Mouse (Mus musculus) cerebellum, postnatal 4 days (tissue): Measurements from ENCODE around the gene Them4.

Experiments
- DNase-seq, 2 experiments: peaks; one replicate each; pipeline ENCODE4 v3.0.0; 2022; ENCODE audit warnings: low spot score in 2 of 2, mixed read lengths in 1 of 2

The Them4 gene

DNA sequence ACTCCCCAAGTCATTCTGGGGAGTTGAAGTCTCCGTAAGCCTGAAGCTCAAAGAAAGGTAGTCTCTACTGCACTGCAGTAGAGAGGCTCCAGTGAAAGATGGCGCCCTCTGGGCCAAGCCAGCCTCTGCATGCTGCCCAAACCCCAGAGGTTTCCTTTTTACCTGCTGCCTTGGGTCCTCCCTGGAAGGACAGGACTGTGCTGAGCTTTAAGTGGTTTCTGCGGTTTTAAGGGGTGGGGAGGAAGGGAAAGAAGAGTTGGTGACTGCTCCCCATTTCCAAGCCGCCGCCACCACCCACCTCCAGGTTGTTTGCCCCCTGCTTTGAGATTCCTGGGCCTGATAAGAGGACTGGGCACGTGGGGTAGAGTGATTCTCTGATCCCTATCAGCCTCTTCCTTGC is 58.7 kb downstream of the Them4 start:
- DNase-seq = no peak

DNA sequence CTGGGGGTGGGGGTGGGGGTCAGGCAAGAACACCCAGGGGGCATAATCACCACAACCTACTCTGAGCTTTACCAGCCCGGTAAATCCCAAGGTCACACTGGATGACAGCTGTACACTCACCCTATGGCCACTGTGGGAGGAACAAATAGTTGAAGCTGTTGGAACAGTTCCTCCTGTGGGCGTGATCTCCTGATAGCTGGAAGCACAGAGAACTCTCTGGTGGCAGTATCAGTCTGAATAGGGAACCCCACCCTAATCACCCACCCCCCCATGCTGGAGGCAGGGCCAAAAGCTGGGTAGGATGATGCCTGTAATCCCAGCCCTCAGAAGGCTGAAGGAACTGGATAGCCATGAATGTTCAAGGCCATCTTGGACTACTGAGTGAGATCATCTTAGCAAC is 59.8 kb downstream of the Them4 start:
- DNase-seq = no peak

DNA sequence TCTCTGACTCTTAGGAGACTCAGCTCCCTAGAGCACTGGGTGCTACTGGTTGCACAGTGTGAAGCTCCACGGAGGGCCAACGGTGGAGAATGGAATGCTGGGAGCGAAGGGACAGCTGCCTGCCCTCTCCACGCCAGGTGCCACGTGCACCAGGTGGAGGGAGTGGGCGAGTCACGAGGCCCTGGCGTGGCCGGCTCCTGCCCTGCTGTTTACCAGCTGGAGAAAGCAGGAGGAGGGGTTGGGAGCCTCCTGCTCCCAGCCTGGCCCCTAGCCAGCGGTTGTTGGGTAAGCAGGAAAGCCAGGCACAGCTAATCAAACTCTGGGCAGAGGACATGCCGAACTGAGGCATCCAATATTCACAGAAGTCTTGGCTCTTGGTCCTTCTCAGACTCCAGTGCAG is 61.7 kb downstream of the Them4 start:
- peak in 1 of 2 experiments; percentile 84 for DNase-seq

DNA sequence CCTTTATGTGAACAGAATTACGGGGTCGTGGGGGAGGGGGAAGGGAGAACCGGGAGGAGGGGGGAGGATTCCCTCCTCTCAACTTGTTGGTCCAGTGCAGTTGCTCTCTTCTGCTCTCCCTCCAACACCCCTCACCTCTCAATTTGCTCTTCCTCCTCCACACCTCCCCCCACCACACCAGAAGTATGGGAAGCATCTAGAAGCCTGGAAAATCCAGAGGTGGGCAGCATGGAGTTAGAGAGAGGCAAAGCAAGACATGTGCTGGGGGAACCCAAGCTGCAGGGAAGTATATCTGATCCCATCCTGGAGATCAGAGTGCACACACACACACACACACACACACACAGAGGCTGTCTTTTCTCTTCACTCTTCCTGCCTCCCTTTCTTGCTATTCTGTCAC is 62.1 kb downstream of the Them4 start:
- DNase-seq = no peak

DNA sequence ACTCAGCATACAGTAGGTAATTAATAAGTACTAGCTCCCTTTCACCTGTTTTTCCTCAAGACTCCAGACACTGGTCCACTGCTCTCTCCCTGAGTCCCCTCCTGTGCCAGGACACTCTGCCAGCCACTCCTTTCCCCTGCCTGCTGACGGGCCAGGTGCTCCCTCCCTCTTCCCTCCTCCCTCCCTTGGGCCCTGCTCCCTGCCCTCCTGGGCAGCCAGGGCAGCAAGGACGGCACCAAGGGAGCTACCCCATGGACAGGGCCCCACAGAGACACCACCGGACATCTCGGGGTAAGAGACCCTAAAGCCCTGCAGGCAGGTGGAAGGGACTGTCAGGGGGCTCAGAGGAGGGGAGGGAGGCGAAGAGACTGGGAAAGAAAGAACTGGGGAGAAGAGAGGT is 62.8 kb downstream of the Them4 start, which contains the start of gene Rorc:
Rorc (plus strand) TSS at position 154 of the 400 bp plus-strand sequence.
- DNase-seq = no peak

DNA sequence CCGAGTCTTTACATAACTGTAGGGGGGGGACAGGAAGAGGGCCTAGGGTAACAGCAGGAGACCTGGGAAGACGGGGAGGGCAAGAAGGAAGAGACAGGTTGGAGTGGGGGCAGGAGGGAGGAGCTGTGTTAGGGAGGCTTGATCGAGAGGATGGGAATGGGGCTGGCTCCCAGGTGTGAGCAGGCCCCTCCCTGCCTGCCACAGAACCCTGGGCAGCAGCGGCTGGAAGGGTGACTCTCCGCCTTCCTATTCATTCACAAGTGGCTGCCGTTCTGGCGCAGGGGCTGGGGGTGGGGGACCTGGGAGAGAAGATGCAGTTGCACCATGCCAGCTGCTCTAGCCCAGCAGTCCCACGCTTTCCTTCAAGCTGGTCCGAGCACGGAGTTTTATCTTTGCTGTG is 63.2 kb downstream of the Them4 start:
- no peak for DNase-seq

DNA sequence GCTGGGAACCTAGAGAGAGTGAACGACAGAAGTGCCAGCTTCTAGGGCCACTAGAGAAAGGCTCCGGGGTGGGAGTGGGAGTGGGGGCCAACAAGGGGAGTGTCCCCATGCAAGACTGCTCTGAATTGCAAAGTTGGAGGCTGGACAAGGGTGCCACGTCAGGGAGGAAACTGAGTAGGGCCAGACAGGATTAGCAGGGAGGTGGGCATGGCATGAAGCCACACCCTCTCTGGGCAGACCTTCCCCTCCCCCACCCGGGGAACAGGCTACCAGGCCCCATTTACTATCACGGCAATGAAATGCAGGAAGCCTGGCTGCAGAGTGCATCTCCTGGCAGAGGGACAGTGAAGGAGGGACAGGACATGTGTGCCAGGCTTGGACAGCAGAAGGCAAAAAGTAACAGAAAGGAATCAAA is 63.7 kb downstream of the Them4 start:
- DNase-seq = peak in 1 of 2 experiments; percentile 80

DNA sequence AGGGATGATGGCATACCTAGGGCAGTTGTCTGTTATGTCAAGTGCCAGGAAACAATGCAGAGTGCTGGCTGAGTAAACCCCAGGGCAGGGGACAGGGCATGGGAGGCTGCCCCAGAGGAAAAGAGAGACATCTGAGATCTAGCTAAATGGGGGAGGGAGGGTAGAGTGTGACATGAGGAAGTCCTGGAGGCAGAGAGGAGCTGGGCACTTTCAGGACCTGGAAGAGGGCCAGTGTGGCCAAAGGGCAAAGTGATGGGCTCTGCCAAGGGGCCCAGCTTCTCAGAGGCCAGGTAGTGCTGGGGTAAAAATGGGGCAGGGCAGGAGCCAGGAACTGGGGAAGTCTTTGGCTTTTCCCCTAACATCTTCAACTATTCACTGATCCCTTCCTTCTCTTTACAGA is 64.7 kb downstream of the Them4 start:
- DNase-seq = no peak

DNA sequence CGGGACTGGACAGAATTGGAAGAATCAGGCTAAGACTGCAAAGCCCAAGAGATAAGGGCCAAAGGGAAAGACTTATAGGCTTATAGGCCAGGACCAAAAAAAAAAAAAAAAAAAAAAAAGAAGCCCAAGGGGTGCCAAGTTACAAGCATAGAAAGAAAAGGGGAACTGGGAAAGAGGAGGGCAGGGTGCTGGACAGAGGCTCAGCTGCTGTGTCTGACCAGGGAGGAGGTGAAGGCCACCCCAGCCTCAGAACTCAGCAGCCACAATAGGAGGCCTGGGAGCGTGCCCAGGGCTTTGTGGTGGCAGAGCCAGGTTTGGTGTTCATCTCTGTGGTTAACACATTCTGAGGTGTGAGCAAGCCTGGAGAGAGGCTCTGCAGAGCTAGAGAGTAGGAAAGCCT is 65.3 kb downstream of the Them4 start:
- DNase-seq = no peak

DNA sequence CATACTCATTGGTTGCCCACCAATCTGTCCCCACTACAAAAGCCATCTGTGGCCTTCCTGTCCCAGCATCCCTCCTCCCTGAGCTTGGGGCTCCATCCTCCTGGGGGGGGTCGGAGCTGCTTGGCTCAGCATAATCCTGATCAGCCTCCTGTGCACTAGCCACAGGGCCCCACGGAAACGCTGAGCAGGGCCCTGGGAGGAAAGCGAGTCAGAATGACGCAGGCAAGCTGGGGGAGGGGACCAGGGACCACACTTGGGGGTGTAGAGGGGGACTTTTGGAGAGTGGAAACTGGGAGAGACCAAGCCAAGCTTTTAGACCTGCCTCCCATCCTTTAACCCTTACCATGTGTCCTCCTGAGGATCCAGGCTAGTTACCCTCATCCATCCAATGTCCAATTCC is 66.0 kb downstream of the Them4 start:
- no peak for DNase-seq

DNA sequence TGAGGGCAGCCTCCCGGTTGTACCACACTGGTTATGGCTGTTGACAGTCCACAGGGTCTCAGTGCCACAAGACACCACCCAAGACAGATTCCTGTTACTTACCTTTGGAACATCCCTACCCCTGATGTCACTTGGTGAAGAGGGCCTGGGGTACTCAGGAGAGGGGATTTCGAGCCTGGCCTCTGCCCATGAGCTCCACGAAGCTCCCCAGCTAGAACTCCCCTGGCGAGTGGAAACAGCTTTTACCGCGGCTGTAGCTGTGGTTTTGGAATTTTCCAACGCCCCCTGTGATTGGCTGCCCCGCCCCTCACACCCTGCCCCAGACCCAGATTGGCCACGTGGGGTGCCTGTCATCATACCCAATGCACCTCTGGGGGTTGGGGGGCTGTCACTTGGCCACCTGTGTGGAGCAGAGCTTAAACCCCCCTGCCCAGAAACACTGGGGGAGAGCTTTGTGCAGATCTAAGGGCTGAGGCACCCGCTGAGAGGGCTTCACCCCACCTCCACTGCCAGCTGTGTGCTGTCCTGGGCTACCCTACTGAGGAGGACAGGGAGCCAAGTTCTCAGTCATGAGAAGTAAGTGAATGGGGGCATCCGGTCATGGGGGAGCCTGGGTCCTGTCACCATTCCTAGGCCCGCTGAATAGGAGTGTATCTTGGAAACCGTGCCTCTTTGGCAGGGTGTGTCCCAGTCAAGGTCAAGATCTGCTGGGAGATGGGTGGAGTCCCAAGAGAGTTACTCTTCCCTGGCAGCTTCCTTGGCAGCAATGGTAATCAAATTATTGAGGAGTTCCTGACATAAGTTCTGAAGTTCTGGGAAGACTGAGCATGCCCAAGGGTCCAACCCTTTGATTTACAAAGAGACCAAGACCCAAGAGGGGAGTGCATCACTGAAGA is 67.4 kb downstream of the Them4 start:
- no peak for DNase-seq

DNA sequence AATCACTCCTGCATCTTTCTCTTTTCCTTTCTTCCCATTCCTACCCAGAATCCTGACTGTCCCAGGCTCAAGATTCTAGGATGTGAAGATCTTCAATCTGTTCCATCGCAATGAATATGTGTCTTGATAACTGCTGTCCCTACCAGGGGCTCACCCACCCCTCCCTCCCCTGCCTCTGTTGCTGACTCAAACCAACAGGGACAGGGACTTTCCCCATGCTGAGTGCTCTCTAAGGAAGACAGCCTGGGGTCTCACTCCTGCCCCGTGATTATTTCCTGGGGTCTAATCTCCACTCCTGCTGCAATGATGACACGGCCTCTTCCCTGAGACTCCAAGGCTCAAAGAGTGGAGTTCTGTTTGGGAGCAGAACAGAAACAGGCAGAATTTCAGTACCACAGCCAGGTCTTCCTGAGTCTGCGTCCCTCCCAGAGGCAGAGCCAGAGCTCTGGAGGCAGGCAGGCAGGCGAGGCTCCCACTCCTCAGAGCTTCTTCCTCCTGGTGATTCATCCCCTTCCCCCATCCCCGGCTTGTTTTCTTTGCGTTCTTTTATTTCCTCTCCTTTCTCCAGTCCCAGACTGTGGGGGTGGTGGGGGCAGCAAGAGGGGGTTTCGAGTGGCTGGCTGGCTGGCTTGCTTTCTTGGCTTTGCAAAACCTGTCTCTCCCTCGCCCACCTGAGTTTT is 70.1 kb downstream of the Them4 start:
- no peak for DNase-seq
